Mouse (Mus musculus) liver, adult 2 months (tissue): ENCODE results near the gene Txk.

Experiments
- CTCF ChIP-seq: fragments of 200-500 bp; IDR thresholded peaks from 2 replicates; pipeline ENCODE4 v1.5.1; 2011; ENCODE audit warnings: low read depth, low read length, control low read depth
- POLR2A ChIP-seq: fragments of 200-500 bp; IDR thresholded peaks from 2 replicates; pipeline ENCODE4 v1.6.1; 2011; ENCODE audit warnings: low read length, control low read depth; ENCODE audit not compliant: insufficient read depth; ENCODE audit errors: extremely low read depth

DNA sequence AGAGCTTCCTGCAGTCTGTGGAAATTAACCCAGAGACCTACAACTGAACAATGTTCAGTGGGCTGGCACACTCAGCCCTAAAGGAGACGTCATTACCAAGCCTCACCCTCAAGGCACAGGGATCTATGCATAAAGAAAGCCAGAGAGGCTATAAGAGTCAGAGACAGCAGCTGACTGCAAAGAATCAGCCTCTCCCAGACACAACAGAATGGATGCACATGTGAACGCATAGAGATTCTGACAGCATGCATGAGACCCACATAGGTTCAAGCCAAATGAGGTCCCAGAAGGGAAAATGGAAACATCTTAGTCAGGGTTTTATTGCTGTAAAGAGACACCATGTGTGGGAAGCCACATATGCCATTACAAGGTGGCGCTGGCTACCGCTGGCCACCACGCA is 62.1 kb downstream of the Txk start:
- no peak for TF ChIP-seq CTCF
- TF ChIP-seq POLR2A = no peak
